In genomic region chr17:33780431-33780830, GRCm38 (mm10) we compare ENCODE assay signal across 7 mouse cellular contexts. TPM values are rescaled to one million over a fixed set of nuclear protein-coding genes. Genes with fewer than 3 reads are reported as not detected.
DNase-seq lines count a peak whose midpoint lies in the region; TF ChIP-seq lines count a peak whose summit lies in the region.

No protein-coding gene starts in this region.

- H3K27me3 ChIP-seq in CH12.LX (replicated peaks): peaks cover 15% of the 10 kb centered on the region

- no peak for TF ChIP-seq CTCF in CH12.LX (conservative IDR thresholded peaks at IDR 0.05 in 1 of 2, IDR thresholded peaks at IDR 0.05 in 1 of 2; ENCODE audit: low read depth in 2 of 2, low read length in 2 of 2)

- peak; percentile 53 for TF ChIP-seq EP300 in CH12.LX (IDR thresholded peaks at IDR 0.05; ENCODE audit: low read length)

- H3K4me1 ChIP-seq in CH12.LX (ENCODE audit: control insufficient read depth in 1 of 2, insufficient read depth in 2 of 2): peaks cover 13 to 30% of the 10 kb centered on the region in 2 experiments

- no peaks in the 10 kb centered on the region for H3K79me2 ChIP-seq in CH12.LX (replicated peaks; ENCODE audit: control insufficient read depth, extremely low read depth, insufficient read depth, poor library complexity, severe bottlenecking)

- TF ChIP-seq POLR2A in CH12.LX (IDR thresholded peaks at IDR 0.05; ENCODE audit: low read depth, low read length): no peak

- no peak overlapping the region for H3K27ac ChIP-seq in CH12.LX (ENCODE audit: insufficient read depth, low read depth)

- peak overlapping the region; percentile 57 to 58 (median 58) for H3K4me3 ChIP-seq in CH12.LX (replicated peaks in 1 of 3; ENCODE audit: low read depth in 2 of 3, low read length in 2 of 3, poor library complexity in 1 of 3)

- DNase-seq in CH12.LX (ENCODE audit: extremely low read depth) (peak; percentile 60), adipocyte (ENCODE audit: low spot score) (peak; percentile 90)
- DNase-seq in heart, adult 9 months (ENCODE audit: low spot score in 2 of 2): peak; percentile 25 to 30
- peak; percentile 61 for DNase-seq in kidney, adult 9 months
- peak; percentile 76 for DNase-seq in lung, postnatal 36 days
- peak; percentile 41 for DNase-seq in testis, postnatal 14 days (ENCODE audit: low spot score)
- no peak for DNase-seq in right cerebral cortex, postnatal 36 days (ENCODE audit: low spot score in 2 of 2)

- peak overlapping the region; percentile 29 for H3K9ac ChIP-seq in CH12.LX (ENCODE audit: insufficient read depth, low read depth)

- TF ChIP-seq RAD21 in CH12.LX (IDR thresholded peaks at IDR 0.05; ENCODE audit: low read depth, low read length): no peak

- H3K36me3 ChIP-seq in CH12.LX (replicated peaks in 1 of 2; ENCODE audit: control insufficient read depth in 1 of 2, insufficient read depth in 1 of 2, low read length in 1 of 2): peaks cover 13 to 39% of the 10 kb centered on the region in 2 experiments

- H3K4me2 ChIP-seq in CH12.LX (ENCODE audit: insufficient read depth, low read depth, poor library complexity, severe bottlenecking): peak overlapping the region; percentile 92

- in situ Hi-C loops in CH12.LX (cut with MboI; ENCODE audit: low pct_ligation_motif_present, low pct_unique_long_range_greater_than_20kb, low sequenced_read_pairs): no loop called here

- dilution Hi-C loops in CH12.LX (cut with MboI; ENCODE audit: extremely low pct_ligation_motif_present, extremely low pct_unique_long_range_greater_than_20kb, low sequenced_read_pairs): no loop called here

- H3K9me3 ChIP-seq in CH12.LX (replicated peaks; ENCODE audit: low read length): no peaks in the 10 kb centered on the region

TF ChIP-seq in CH12.LX, 34 proteins besides CTCF, POLR2A, EP300 and RAD21:
- no peak for TF ChIP-seq PAX5 (IDR thresholded peaks at IDR 0.05; ENCODE audit: low read length)
- TF ChIP-seq JUND (conservative IDR thresholded peaks at IDR 0.05; ENCODE audit: low read depth, low read length): peak; percentile 32; the same call in 1 of the 2 replicates
- TF ChIP-seq NELFE (IDR thresholded peaks at IDR 0.05; ENCODE audit: low read depth, low read length): no peak
- TF ChIP-seq MAZ (IDR thresholded peaks at IDR 0.05; ENCODE audit: low read depth, low read length): peak; percentile 46; the same call in 1 of the 2 replicates
- no peak for TF ChIP-seq IRF4 (IDR thresholded peaks at IDR 0.05; ENCODE audit: low read depth, low read length)
- TF ChIP-seq ETS1 (conservative IDR thresholded peaks at IDR 0.05; ENCODE audit: low read depth, low read length): 0 out of 2 replicates have a peak, but pooled peaks have one; percentile 17
- TF ChIP-seq ZMIZ1 (IDR thresholded peaks at IDR 0.05; ENCODE audit: low read depth, low read length): no peak
- no peak for TF ChIP-seq HCFC1 (IDR thresholded peaks at IDR 0.05; ENCODE audit: low read depth, low read length)
- TF ChIP-seq SMC3 (IDR thresholded peaks at IDR 0.05; ENCODE audit: low read depth, low read length): no peak
- TF ChIP-seq MEF2A (IDR thresholded peaks at IDR 0.05; ENCODE audit: borderline replicate concordance, low read depth, low read length): no peak
- TF ChIP-seq POLR2AphosphoS2 (IDR thresholded peaks at IDR 0.05; ENCODE audit: low read depth, low read length): no peak
- TF ChIP-seq TCF12 (IDR thresholded peaks at IDR 0.05; ENCODE audit: low read depth, low read length): no peak
- TF ChIP-seq ZNF384 (IDR thresholded peaks at IDR 0.05; ENCODE audit: low read depth, low read length): no peak
- no peak for TF ChIP-seq SIN3A (IDR thresholded peaks at IDR 0.05; ENCODE audit: low read length)
- TF ChIP-seq E2F4 (IDR thresholded peaks at IDR 0.05; ENCODE audit: insufficient replicate concordance, low read depth, low read length): no peak
- no peak for TF ChIP-seq JUN (IDR thresholded peaks at IDR 0.05; ENCODE audit: insufficient read depth, low read depth, low read length)
- TF ChIP-seq MXI1 (IDR thresholded peaks at IDR 0.05; ENCODE audit: low read depth, low read length): no peak
- no peak for TF ChIP-seq UBTF (IDR thresholded peaks at IDR 0.05; ENCODE audit: low read depth, low read length)
- TF ChIP-seq RCOR1 (conservative IDR thresholded peaks at IDR 0.05; ENCODE audit: low read depth, low read length): no peak
- no peak for TF ChIP-seq MAX (IDR thresholded peaks at IDR 0.05; ENCODE audit: low read length)
- 0 out of 2 replicates have a peak, but pooled peaks have one; percentile 22 for TF ChIP-seq MAFK (IDR thresholded peaks at IDR 0.05; ENCODE audit: insufficient replicate concordance, low read length)
- TF ChIP-seq TBP (conservative IDR thresholded peaks at IDR 0.05; ENCODE audit: low read depth, low read length): no peak
- no peak for TF ChIP-seq BHLHE40 (IDR thresholded peaks at IDR 0.05; ENCODE audit: low read depth, low read length)

RNA-seq across cellular contexts. Expression of gene Angptl4, which starts 1.2 kb away (rescaled TPM):
- total RNA-seq in CH12.LX (2012; rRNA removed): 8.0 and 9.4 TPM in 2 replicates
- 11.7 and 12.2 TPM in 2 replicates for total RNA-seq in CH12.LX (2014; rRNA removed)
- polyA plus RNA-seq in CH12.LX (2012; ENCODE audit: insufficient read length, low read depth): 6.3 and 6.8 TPM in 2 replicates

RNA-seq across cellular contexts. Expression of gene Rab11b, which starts 20.1 kb away (rescaled TPM):
- 31.8 and 32.7 TPM in 2 replicates for total RNA-seq in CH12.LX (2012; rRNA removed)
- 17.4 and 18.7 TPM in 2 replicates for total RNA-seq in CH12.LX (2014; rRNA removed)
- polyA plus RNA-seq in CH12.LX (2012; ENCODE audit: insufficient read length, low read depth): 49.0 and 57.9 TPM in 2 replicates

RNA-seq across cellular contexts. Expression of gene Kank3, which starts 29.9 kb away (rescaled TPM):
- 10.8 and 15.7 TPM in 2 replicates for total RNA-seq in CH12.LX (2012; rRNA removed)
- 0.50 and 0.81 TPM in 2 replicates for total RNA-seq in CH12.LX (2014; rRNA removed)
- polyA plus RNA-seq in CH12.LX (2012; ENCODE audit: insufficient read length, low read depth): 0.78 and 1.8 TPM in 2 replicates

RNA-seq across cellular contexts. Expression of gene Rps28, which starts 43.9 kb away (rescaled TPM):
- total RNA-seq in CH12.LX (2012; rRNA removed) (4,496 and 4,575 TPM in 2 replicates), CH12.LX (2014; rRNA removed) (696 and 765 TPM in 2 replicates)
- polyA plus RNA-seq in CH12.LX (2012; ENCODE audit: insufficient read length, low read depth): 782 and 837 TPM in 2 replicates

RNA-seq across cellular contexts. Expression of gene Ndufa7, which starts 43.9 kb away (rescaled TPM):
- total RNA-seq in CH12.LX (2012; rRNA removed) (316 and 364 TPM in 2 replicates), CH12.LX (2014; rRNA removed) (168 and 194 TPM in 2 replicates)
- 153 and 164 TPM in 2 replicates for polyA plus RNA-seq in CH12.LX (2012; ENCODE audit: insufficient read length, low read depth)

Comparison
In these comparisons a context has a peak if more than half of its experiments do, and no peak if none do; other contexts are left out.
1. DNase-seq: peak in CH12.LX (single experiment), adipocyte (single experiment), heart, adult 9 months (2 of 2), kidney, adult 9 months (single experiment), lung, postnatal 36 days (single experiment) and testis, postnatal 14 days (single experiment); none in right cerebral cortex, postnatal 36 days (0 of 2).